Mouse (Mus musculus): ENCODE results near the gene Oip5. TPM values are rescaled to one million over a fixed set of nuclear protein-coding genes. Genes with fewer than 3 reads are reported as not detected.
"Not testable (repeated sequence)": the region's sequence is repeated elsewhere in the genome, so short reads cannot be mapped to it uniquely, and the experiment has no call there.

The Oip5 gene
- 43.7 and 45.4 TPM in 2 replicates for polyA plus RNA-seq (2016; fragmentation: Nextera tagmentation; extraction: Ambion mirVana)

DNA sequence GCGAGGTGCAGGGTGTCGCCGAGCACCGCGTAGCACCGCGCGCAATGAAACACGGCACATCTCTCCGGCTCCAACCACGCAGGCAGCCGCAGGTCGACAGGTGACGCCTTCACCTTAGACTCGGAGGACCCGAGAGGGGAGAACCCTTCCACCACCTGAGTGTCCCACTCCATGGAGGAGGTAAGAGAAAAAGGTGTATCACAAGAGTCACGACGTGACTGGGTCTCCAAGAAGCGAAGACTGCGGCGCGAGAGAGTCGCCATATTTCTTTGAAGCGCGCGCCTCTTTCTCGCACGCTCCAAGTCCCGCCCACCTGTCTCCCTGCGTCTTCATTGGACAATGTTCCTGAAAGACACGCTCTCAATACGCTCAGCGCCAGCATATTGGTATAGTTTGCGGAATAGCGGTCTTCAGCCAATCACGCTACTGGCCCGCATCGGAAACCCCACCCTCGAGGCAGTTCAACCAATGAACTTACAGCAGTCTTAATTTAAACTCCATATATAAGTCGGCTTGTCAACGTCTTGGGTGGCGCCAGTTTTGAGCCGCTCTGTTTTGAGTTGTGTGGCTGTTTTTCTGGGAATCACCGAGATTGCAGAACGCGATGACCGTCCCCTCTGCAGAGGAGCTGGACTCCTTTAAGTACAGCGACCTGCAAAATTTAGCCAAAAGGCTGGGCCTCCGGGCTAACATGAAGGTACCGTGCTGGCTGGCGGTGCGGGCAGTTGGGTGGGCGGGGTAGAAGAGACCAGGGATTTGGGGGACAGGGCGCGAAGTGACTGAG lies at the start of gene Oip5, which contains the start of gene Nusap1:
Gene Oip5, minus strand, starts transcription at position 271 of the 784 bp plus-strand sequence.
Gene Nusap1, plus strand, starts transcription at position 100 of the 784 bp plus-strand sequence.
- H3K27ac ChIP-seq (replicated peaks), result peak within 1 kb of the TSS; percentile 94
- under 1% methylated on average over 55 of the region's 55 CpGs for WGBS

DNA sequence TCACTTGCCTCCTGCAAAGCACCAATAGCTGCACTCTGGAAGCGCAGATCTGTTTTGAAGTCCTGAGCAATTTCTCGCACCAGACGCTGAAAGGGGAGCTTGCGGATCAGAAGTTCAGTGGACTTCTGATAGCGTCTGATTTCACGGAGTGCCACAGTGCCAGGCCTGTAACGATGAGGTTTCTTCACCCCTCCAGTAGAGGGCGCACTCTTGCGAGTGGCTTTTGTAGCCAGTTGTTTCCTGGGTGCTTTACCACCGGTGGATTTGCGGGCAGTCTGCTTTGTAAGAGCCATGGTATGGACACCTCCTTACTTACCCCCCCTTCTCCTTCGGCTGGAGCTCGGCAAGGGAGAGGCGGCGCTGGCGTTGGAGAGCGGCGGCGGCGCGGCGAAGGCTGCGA lies 47.5 kb upstream of the Oip5 start:
- not testable (repeated sequence) for H3K36me3 ChIP-seq; H3K9me3 ChIP-seq (replicated peaks)
- 73% methylated on average over 22 of the region's 23 CpGs for WGBS

More for the DNA sequence above, at the start of gene Oip5, which contains the start of gene Nusap1:
- H3K36me3 ChIP-seq, result peaks cover 29% of the 10 kb centered on the region
- no peaks in the 10 kb centered on the region for H3K9me3 ChIP-seq (replicated peaks)
- peaks cover 40% of the 10 kb centered on the region for H3K4me1 ChIP-seq
- H3K4me3 ChIP-seq, result peak within 1 kb of the TSS; percentile 87
- H3K27me3 ChIP-seq (ENCODE audit: low read depth, poor library complexity, severe bottlenecking), result no peaks in the 10 kb centered on the region
- DNase-seq (ENCODE audit: low spot score), result peak; percentile 93

GRCm38 (mm10) chr2:119662220-119663182 lies 44.2 kb upstream of the Oip5 start, which contains the start of gene Ndufaf1:
TSS of gene Ndufaf1 (minus strand) at chr2:119662827.
- no peaks in the 10 kb centered on the region for H3K9me3 ChIP-seq (replicated peaks)
- 2% methylated on average over 44 of the region's 44 CpGs for WGBS
- DNase-seq (ENCODE audit: low spot score), result peak; percentile 74
- no peaks in the 10 kb centered on the region for H3K27me3 ChIP-seq (ENCODE audit: low read depth, poor library complexity, severe bottlenecking)
- peak within 1 kb of the TSS; percentile 81 for H3K27ac ChIP-seq (replicated peaks)
- peaks cover 25% of the 10 kb centered on the region for H3K36me3 ChIP-seq
- H3K4me3 ChIP-seq, result peak within 1 kb of the TSS; percentile 87
- peaks cover 14% of the 10 kb centered on the region for H3K4me1 ChIP-seq

More for the DNA sequence above, 47.5 kb upstream of the Oip5 start:
- not testable (repeated sequence) for H3K27ac ChIP-seq (replicated peaks); DNase-seq (ENCODE audit: low spot score); H3K27me3 ChIP-seq (ENCODE audit: low read depth, poor library complexity, severe bottlenecking); H3K4me3 ChIP-seq
- peaks cover 14% of the 10 kb centered on the region for H3K4me1 ChIP-seq

DNA sequence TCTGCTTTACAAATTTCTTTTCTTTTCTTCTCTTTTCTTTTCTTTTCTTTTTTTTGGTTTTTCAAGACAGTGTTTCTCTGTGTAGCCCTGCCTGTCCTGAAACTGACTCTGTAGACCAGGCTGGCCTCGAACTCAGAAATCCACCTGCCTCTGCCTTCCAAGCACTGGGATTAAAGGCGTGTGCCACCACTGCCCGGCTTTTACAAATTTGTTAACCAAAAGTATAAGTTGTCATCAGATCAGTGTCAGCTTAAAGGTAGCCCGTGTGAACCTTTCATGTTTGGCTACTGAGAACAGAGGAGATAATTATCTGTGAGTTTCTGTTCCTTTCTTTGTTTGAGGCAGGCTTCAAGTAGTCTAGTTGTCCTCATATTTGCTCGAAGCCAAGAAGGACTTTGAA lies 26.0 kb upstream of the Oip5 start:
- 93% methylated on average over 5 of the region's 5 CpGs for WGBS
- Histone ChIP-seq H3K27ac (replicated peaks) (no peak overlapping the region), H3K4me3 (no peak overlapping the region), H3K9me3 (replicated peaks) (no peaks in the 10 kb centered on the region), H3K27me3 (ENCODE audit: low read depth, poor library complexity, severe bottlenecking) (no peaks in the 10 kb centered on the region), H3K36me3 (peaks cover 99% of the 10 kb centered on the region), H3K4me1 (no peaks in the 10 kb centered on the region)
- no peak for DNase-seq (ENCODE audit: low spot score)

DNA sequence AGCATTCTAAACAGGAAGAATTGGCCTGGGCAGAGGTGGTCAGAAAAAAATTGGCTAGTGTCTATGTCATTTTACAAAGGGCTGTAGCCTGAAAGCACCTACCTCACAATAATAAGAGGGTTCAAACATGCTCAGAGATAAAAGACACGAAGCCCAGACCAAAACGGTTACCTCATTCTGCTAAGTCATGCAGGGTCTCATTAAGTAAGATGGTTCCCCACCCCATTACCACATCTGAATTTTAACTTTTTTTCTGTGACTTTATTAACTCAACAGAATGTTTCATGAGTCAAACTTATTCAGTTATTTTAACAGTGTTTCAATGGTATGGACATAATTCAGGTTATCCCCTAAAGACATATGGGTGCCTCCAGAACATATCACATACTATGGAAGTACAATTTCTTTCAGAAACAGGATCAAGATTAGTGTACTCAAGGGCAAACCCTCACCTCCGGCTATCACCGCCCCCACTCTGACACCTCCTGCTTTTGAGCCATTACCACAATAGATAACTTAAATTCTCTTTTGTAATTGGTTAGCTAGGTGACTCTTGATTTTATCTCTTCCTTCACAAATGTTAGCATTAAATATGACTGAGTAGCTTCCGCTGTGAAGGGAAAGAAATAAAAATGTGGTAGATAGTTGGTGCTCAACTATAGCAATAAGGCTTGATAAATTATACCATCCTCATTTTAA lies 23.1 kb upstream of the Oip5 start:
- H3K4me1 ChIP-seq, result no peaks in the 10 kb centered on the region
- no peaks in the 10 kb centered on the region for H3K9me3 ChIP-seq (replicated peaks)
- no peak for DNase-seq (ENCODE audit: low spot score)
- peaks cover 99% of the 10 kb centered on the region for H3K36me3 ChIP-seq
- no peak overlapping the region for H3K4me3 ChIP-seq
- WGBS, result 98% methylated on average over 5 of the region's 5 CpGs
- H3K27ac ChIP-seq (replicated peaks), result no peak overlapping the region
- H3K27me3 ChIP-seq (ENCODE audit: low read depth, poor library complexity, severe bottlenecking), result no peaks in the 10 kb centered on the region

- no peaks in the 10 kb centered on the region for H3K27me3 ChIP-seq (ENCODE audit: low read depth, poor library complexity, severe bottlenecking)
- no peaks in the 10 kb centered on the region for H3K4me1 ChIP-seq
- DNase-seq (ENCODE audit: low spot score), result no peak
- H3K36me3 ChIP-seq, result peaks cover 100% of the 10 kb centered on the region
- no peaks in the 10 kb centered on the region for H3K9me3 ChIP-seq (replicated peaks)
- no peak overlapping the region for H3K4me3 ChIP-seq
- 85% methylated on average over 1 of the region's 1 CpGs for WGBS
- H3K27ac ChIP-seq (replicated peaks), result no peak overlapping the region
Measured at GRCm38 (mm10) chr2:119636781-119637180, 18.5 kb upstream of the Oip5 start.

GRCm38 (mm10) chr2:119621302-119621701 lies 3.0 kb upstream of the Oip5 start:
- H3K4me3 ChIP-seq, result peak overlapping the region; percentile 28; the same call in 1 of the 2 replicates
- no peak overlapping the region for H3K27ac ChIP-seq (replicated peaks)
- 100% methylated on average over 2 of the region's 2 CpGs for WGBS
- peaks cover 42% of the 10 kb centered on the region for H3K36me3 ChIP-seq
- DNase-seq (ENCODE audit: low spot score), result no peak
- H3K9me3 ChIP-seq (replicated peaks), result no peaks in the 10 kb centered on the region
- peaks cover 40% of the 10 kb centered on the region for H3K4me1 ChIP-seq
- no peaks in the 10 kb centered on the region for H3K27me3 ChIP-seq (ENCODE audit: low read depth, poor library complexity, severe bottlenecking)

- Histone ChIP-seq H3K36me3 (peaks cover 29% of the 10 kb centered on the region), H3K27ac (replicated peaks) (peak overlapping the region; percentile 94), H3K4me3 (peak overlapping the region; percentile 87), H3K4me1 (peaks cover 40% of the 10 kb centered on the region)
- not testable (repeated sequence) for H3K27me3 ChIP-seq (ENCODE audit: low read depth, poor library complexity, severe bottlenecking); H3K9me3 ChIP-seq (replicated peaks); DNase-seq (ENCODE audit: low spot score)
- WGBS, result 18% methylated on average over 6 of the region's 6 CpGs
Measured at GRCm38 (mm10) chr2:119619002-119619401, 733 bp upstream of the Oip5 start.

GRCm38 (mm10) chr2:119617841-119618198 lies 449 bp downstream of the Oip5 start:
- DNase-seq (ENCODE audit: low spot score), result no peak
- Histone ChIP-seq H3K4me1 (peaks cover 40% of the 10 kb centered on the region), H3K36me3 (peaks cover 30% of the 10 kb centered on the region), H3K9me3 (replicated peaks) (no peaks in the 10 kb centered on the region), H3K27ac (replicated peaks) (peak overlapping the region; percentile 94), H3K4me3 (peak overlapping the region; percentile 87), H3K27me3 (ENCODE audit: low read depth, poor library complexity, severe bottlenecking) (no peaks in the 10 kb centered on the region)
- WGBS, result under 1% methylated on average over 13 of the region's 13 CpGs

GRCm38 (mm10) chr2:119607023-119607422 lies 11.2 kb downstream of the Oip5 start:
- Histone ChIP-seq H3K4me3 (no peak overlapping the region), H3K9me3 (replicated peaks) (no peaks in the 10 kb centered on the region), H3K4me1 (no peaks in the 10 kb centered on the region), H3K27me3 (ENCODE audit: low read depth, poor library complexity, severe bottlenecking) (no peaks in the 10 kb centered on the region), H3K36me3 (peaks cover 97% of the 10 kb centered on the region), H3K27ac (replicated peaks) (no peak overlapping the region)
- 95% methylated on average over 4 of the region's 4 CpGs for WGBS
- DNase-seq (ENCODE audit: low spot score), result no peak

DNA sequence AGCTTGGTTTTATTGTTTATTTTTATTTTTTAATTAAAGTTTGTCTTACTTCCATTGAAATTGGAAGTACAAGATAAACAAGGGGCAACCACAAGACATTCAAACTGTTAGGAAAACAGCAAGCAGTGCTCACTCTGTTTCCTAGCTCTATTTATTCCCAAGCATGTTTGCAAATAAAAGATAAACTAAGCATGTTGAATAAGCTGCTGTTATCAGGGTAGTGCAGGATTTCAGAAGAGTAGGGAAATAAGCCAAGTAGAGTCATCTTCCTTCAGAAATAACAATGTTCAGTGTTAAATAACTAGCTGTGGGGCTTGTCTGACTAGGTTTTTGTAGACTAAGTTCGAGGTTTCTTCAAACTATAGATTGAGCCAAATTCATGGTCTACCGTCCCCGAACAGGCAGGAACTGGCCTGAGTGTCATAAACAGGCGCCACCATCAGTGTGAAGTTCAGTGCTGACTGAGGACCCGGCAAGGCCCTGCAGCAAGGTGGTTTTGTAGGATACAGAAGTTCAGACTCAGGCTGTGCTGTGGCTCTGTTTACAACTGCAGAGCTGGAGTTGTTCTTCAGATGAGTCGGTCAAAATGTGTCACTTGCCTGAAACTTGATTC lies 12.8 kb downstream of the Oip5 start:
- no peaks in the 10 kb centered on the region for H3K27me3 ChIP-seq (ENCODE audit: low read depth, poor library complexity, severe bottlenecking)
- DNase-seq (ENCODE audit: low spot score), result no peak
- 91% methylated on average over 6 of the region's 6 CpGs for WGBS
- H3K27ac ChIP-seq (replicated peaks), result no peak overlapping the region
- no peak overlapping the region for H3K4me3 ChIP-seq
- peaks cover 95% of the 10 kb centered on the region for H3K36me3 ChIP-seq
- H3K9me3 ChIP-seq (replicated peaks), result no peaks in the 10 kb centered on the region
- H3K4me1 ChIP-seq, result no peaks in the 10 kb centered on the region

- Histone ChIP-seq H3K27me3 (ENCODE audit: low read depth, poor library complexity, severe bottlenecking) (no peaks in the 10 kb centered on the region), H3K4me3 (no peak overlapping the region), H3K9me3 (replicated peaks) (no peaks in the 10 kb centered on the region), H3K4me1 (no peaks in the 10 kb centered on the region), H3K36me3 (peaks cover 96% of the 10 kb centered on the region), H3K27ac (replicated peaks) (no peak overlapping the region)
- 79% methylated on average over 2 of the region's 2 CpGs for WGBS
- DNase-seq (ENCODE audit: low spot score), result no peak
Measured at GRCm38 (mm10) chr2:119603909-119604308, 14.4 kb downstream of the Oip5 start.
